In the genomic region with DNA sequence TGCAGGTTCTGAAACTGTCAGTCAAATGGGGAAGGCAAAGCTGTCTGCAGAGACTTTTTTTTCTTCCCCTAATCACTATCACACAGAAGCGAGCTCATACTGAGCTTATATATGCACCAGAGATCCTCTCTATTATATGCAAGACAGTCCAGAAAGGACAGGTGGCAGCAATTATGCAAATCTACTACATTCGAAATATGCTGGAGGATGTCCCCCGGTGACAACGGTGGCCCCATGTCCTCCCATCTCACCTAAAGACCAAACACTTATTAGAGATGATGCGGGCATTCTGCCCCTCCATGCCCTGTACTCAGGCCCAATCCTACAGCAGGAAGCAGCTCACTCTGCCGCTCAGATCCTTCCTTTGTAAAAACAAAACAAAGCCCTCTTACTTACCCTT, we compare ENCODE assay signal across 21 mouse cellular contexts.
A peak's percentile ranks its signal among the peaks of the same experiment; 100 is the strongest.
DNase-seq lines count a peak whose midpoint lies in the region; ATAC-seq lines count a peak whose summit lies in the region.
"Had no signal": no experiment of that assay in that cellular context is flagged by ENCODE, and none has a peak within 500 bp of the region (broad histone marks: within the 10 kb centered on the region; RNA-seq: fewer than 3 reads in every experiment).

No protein-coding gene starts in this region.

- no peak for DNase-seq in forebrain, embryonic 11.5 days (ENCODE audit: low spot score)
- no peak for DNase-seq in forebrain, embryonic 10.5 days (ENCODE audit: extremely low spot score, low spot score)
- DNase-seq in hindbrain, embryonic 10.5 days (ENCODE audit: low spot score): no peak
- peak; percentile 11 for DNase-seq in testis, postnatal 10 days (ENCODE audit: low spot score)
- no peak for DNase-seq in testis, postnatal 14 days (ENCODE audit: low spot score)
- DNase-seq: adrenal gland, postnatal 10 days; B cell, adult 2 months; cerebellum, adult 18-20 months; cerebellum, postnatal 10 days; gastrocnemius, adult 2 months; gastrocnemius, postnatal 25 days; kidney, adult 11 months had no signal

- H3K4me1 ChIP-seq in forebrain, embryonic 11.5 days (replicated peaks; ENCODE audit: control insufficient read depth, insufficient read depth, low read length): peaks cover 4% of the 10 kb centered on the region; the same call in 1 of the 2 replicates
- peaks cover 16% of the 10 kb centered on the region for H3K4me1 ChIP-seq in forebrain, embryonic 10.5 days
- H3K4me1 ChIP-seq in hindbrain, embryonic 15.5 days (replicated peaks): peaks cover 12% of the 10 kb centered on the region; the same call in 1 of the 2 replicates
- no peaks in the 10 kb centered on the region; the same call in 1 of the 2 replicates for H3K4me1 ChIP-seq in hindbrain, embryonic 10.5 days (replicated peaks)
- peaks cover 20% of the 10 kb centered on the region for H3K4me1 ChIP-seq in midbrain, embryonic 16.5 days (ENCODE audit: control insufficient read depth, insufficient read depth, low read length)
- H3K4me1 ChIP-seq: embryonic facial prominence, embryonic 10.5 days; heart, embryonic 12.5 days had no signal

- no peaks in the 10 kb centered on the region for H3K27me3 ChIP-seq in forebrain, embryonic 11.5 days (ENCODE audit: control insufficient read depth, insufficient read depth, low read length)
- H3K27me3 ChIP-seq in forebrain, embryonic 10.5 days (ENCODE audit: poor library complexity, severe bottlenecking): no peaks in the 10 kb centered on the region
- H3K27me3 ChIP-seq in hindbrain, embryonic 15.5 days: no peaks in the 10 kb centered on the region
- H3K27me3 ChIP-seq in hindbrain, embryonic 10.5 days (ENCODE audit: insufficient read depth, poor library complexity, severe bottlenecking): no peaks in the 10 kb centered on the region
- H3K27me3 ChIP-seq in midbrain, embryonic 16.5 days (ENCODE audit: control insufficient read depth, insufficient read depth, low read depth, low read length): no peaks in the 10 kb centered on the region

- ATAC-seq in forebrain, embryonic 11.5 days (replicated peaks; ENCODE audit: low FRiP score): 0 out of 2 replicates have a peak, but pooled peaks have one; percentile 11
- peak; percentile 61; the same call in 1 of the 2 replicates for ATAC-seq in hindbrain, embryonic 15.5 days (ENCODE audit: low FRiP score, low read depth)
- ATAC-seq in midbrain, embryonic 16.5 days: peak; percentile 73; the same call in 1 of the 2 replicates
- no peak for ATAC-seq in megakaryocyte progenitor cell, adult 5-6 weeks (replicated peaks; ENCODE audit: poor library complexity)
- ATAC-seq: CD4-positive, CD25-positive, alpha-beta regulatory T cell, adult 4 months; inflammation-experienced regulatory T-cells, adult 6 months had no signal

- no peak overlapping the region for H3K9ac ChIP-seq in forebrain, embryonic 11.5 days (ENCODE audit: low read length)
- H3K9ac ChIP-seq in hindbrain, embryonic 15.5 days: no peak overlapping the region
- H3K9ac ChIP-seq in midbrain, embryonic 16.5 days (ENCODE audit: low read depth, low read length): no peak overlapping the region
- H3K9ac ChIP-seq: heart, embryonic 12.5 days; hindbrain, embryonic 14.5 days had no signal

- no peaks in the 10 kb centered on the region; the same call in 1 of the 2 replicates for H3K9me3 ChIP-seq in forebrain, embryonic 11.5 days (ENCODE audit: control insufficient read depth, low read length)
- H3K9me3 ChIP-seq in forebrain, embryonic 10.5 days: no peaks in the 10 kb centered on the region
- H3K9me3 ChIP-seq in hindbrain, embryonic 15.5 days: no peaks in the 10 kb centered on the region
- no peaks in the 10 kb centered on the region for H3K9me3 ChIP-seq in hindbrain, embryonic 10.5 days
- H3K9me3 ChIP-seq in midbrain, embryonic 16.5 days (replicated peaks; ENCODE audit: control insufficient read depth, low read length, poor library complexity, severe bottlenecking): no peaks in the 10 kb centered on the region
- H3K9me3 ChIP-seq: embryonic facial prominence, embryonic 10.5 days; heart, embryonic 12.5 days had no signal

- WGBS in forebrain, embryonic 11.5 days: 73% methylated on average over 6 of the region's 6 CpGs
- 83% methylated on average over 6 of the region's 6 CpGs for WGBS in forebrain, embryonic 10.5 days
- 47% methylated on average over 6 of the region's 6 CpGs for WGBS in hindbrain, embryonic 15.5 days
- WGBS in hindbrain, embryonic 10.5 days: 83% methylated on average over 6 of the region's 6 CpGs
- WGBS in midbrain, embryonic 16.5 days: 21% methylated on average over 6 of the region's 6 CpGs

- H3K36me3 ChIP-seq in forebrain, embryonic 11.5 days (ENCODE audit: control insufficient read depth, insufficient read depth, low read length): no peaks in the 10 kb centered on the region
- no peaks in the 10 kb centered on the region for H3K36me3 ChIP-seq in forebrain, embryonic 10.5 days (replicated peaks)
- H3K36me3 ChIP-seq in hindbrain, embryonic 15.5 days: no peaks in the 10 kb centered on the region
- no peaks in the 10 kb centered on the region for H3K36me3 ChIP-seq in hindbrain, embryonic 10.5 days
- H3K36me3 ChIP-seq in midbrain, embryonic 16.5 days (ENCODE audit: control insufficient read depth, insufficient read depth, low read length): no peaks in the 10 kb centered on the region
- H3K36me3 ChIP-seq: embryonic facial prominence, embryonic 10.5 days; G1E; heart, embryonic 12.5 days had no signal

- H3K4me3 ChIP-seq in forebrain, embryonic 11.5 days (ENCODE audit: low read depth, low read length): no peak overlapping the region
- no peak overlapping the region for H3K4me3 ChIP-seq in forebrain, embryonic 10.5 days
- no peak overlapping the region for H3K4me3 ChIP-seq in hindbrain, embryonic 15.5 days
- H3K4me3 ChIP-seq in hindbrain, embryonic 10.5 days: no peak overlapping the region
- no peak overlapping the region for H3K4me3 ChIP-seq in midbrain, embryonic 16.5 days (ENCODE audit: low read depth, low read length)
- H3K4me3 ChIP-seq: embryonic facial prominence, embryonic 10.5 days; gastrocnemius, adult 2 months; heart, embryonic 12.5 days had no signal

- no peak overlapping the region for H3K27ac ChIP-seq in forebrain, embryonic 11.5 days (ENCODE audit: low read depth, low read length)
- no peak overlapping the region for H3K27ac ChIP-seq in forebrain, embryonic 10.5 days
- H3K27ac ChIP-seq in hindbrain, embryonic 15.5 days (replicated peaks): no peak overlapping the region
- H3K27ac ChIP-seq in hindbrain, embryonic 10.5 days: no peak overlapping the region
- H3K27ac ChIP-seq in midbrain, embryonic 16.5 days (ENCODE audit: low read length): peak overlapping the region; percentile 23; the same call in 1 of the 2 replicates
- H3K27ac ChIP-seq: embryonic facial prominence, embryonic 10.5 days; gastrocnemius, adult 2 months had no signal

- no peak overlapping the region for H3K4me2 ChIP-seq in forebrain, embryonic 11.5 days (ENCODE audit: low read depth, low read length, severe bottlenecking)
- no peak overlapping the region for H3K4me2 ChIP-seq in hindbrain, embryonic 15.5 days
- H3K4me2 ChIP-seq in midbrain, embryonic 16.5 days (ENCODE audit: low read length): no peak overlapping the region
- H3K4me2 ChIP-seq: heart, embryonic 12.5 days had no signal
